Mouse (Mus musculus): ENCODE measurements around the gene Olfr78. TPM values are rescaled to one million over a fixed set of nuclear protein-coding genes. Genes with fewer than 3 reads are reported as not detected.

The Olfr78 gene
- 0.09 and 0.10 TPM in 2 replicates for polyA plus RNA-seq (2015; fragmentation: Nextera tagmentation; extraction: Ambion mirVana)

DNA sequence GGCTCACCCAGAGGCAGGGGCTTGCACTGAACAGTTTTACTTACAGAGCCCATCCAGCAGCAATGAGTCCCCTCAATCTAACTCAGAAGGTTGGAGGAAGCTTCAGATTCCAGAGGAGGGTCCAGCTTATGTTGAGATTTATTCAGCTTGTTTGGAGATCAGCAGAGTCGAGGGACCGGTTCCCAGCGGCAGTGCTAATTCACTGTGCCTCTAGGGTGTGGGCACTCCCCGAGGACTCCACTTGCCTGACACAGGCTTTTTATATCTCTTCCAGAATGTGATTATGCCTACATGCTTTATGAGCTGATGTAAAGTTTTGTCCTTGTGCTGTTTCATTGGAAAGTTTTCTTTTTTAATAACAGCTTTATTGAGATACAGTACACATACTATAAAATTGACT lies at the start of gene Olfr78, which contains the start of gene Olfr560:
Gene Olfr78 (minus strand): TSS at position 206 of the 400 bp plus-strand sequence.
Gene Olfr560 (minus strand): TSS at position 101 of the 400 bp plus-strand sequence.
- WGBS = 82% methylated on average over 4 of the region's 4 CpGs
- Histone ChIP-seq H3K4me1 (replicated peaks) (no peaks in the 10 kb centered on the region), H3K9me3 (no peaks in the 10 kb centered on the region), H3K4me3 (no peak within 1 kb of the TSS), H3K36me3 (no peaks in the 10 kb centered on the region), H3K4me2 (no peak within 1 kb of the TSS), H3K27ac (no peak within 1 kb of the TSS), H3K9ac (no peak within 1 kb of the TSS), H3K27me3 (no peaks in the 10 kb centered on the region)
- ATAC-seq (ENCODE audit: low FRiP score) = no peak

DNA sequence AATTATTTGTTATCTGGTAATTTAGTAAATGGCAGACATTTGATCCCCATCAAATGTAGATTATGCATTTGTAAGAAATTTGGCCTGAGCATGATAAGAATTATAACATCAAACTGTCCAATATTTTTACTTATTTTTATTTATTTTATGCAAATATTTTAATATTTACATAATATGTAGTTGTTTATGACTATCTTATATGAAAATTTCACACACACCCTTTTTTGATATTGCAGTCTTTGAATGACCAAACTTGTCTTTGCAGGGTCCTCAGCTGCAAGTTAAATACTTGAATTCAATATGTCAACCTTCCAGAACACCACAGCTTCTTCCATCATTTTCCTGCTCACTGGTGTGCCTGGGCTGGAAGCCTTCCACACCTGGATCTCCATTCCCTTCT lies 43.9 kb upstream of the Olfr78 start, which contains the start of gene Olfr564:
Gene Olfr564 (plus strand): TSS at position 301 of the 400 bp plus-strand sequence.
- Histone ChIP-seq H3K27ac (no peak within 1 kb of the TSS), H3K27me3 (no peaks in the 10 kb centered on the region), H3K4me2 (no peak within 1 kb of the TSS), H3K9ac (no peak within 1 kb of the TSS), H3K4me3 (no peak within 1 kb of the TSS), H3K4me1 (replicated peaks) (no peaks in the 10 kb centered on the region), H3K36me3 (no peaks in the 10 kb centered on the region), H3K9me3 (no peaks in the 10 kb centered on the region)
- no peak for ATAC-seq (ENCODE audit: low FRiP score)

DNA sequence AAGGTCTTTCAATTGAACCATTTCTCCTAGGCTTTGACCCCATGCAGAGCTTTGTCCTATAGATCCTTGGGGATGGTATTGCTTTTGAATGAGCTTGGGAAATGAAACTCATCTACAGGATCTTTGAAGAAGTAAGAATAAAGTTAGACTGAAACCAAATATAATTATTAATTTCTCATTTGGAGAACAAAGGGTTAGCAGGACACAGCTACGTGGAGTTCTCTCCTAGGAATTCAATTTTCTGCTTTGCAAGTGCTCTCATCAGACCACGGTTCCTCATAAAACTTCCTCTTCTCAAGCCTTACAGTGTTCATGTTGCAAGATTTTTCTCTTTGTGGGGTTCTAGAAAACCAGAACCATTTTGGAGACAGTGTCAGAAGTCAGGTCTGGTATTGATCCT lies 11.7 kb upstream of the Olfr78 start, which contains the start of gene Olfr561:
Gene Olfr561 (plus strand): TSS at position 301 of the 400 bp plus-strand sequence.
- Histone ChIP-seq H3K4me2 (no peak within 1 kb of the TSS), H3K27me3 (no peaks in the 10 kb centered on the region), H3K9ac (no peak within 1 kb of the TSS), H3K9me3 (no peaks in the 10 kb centered on the region), H3K27ac (no peak within 1 kb of the TSS), H3K4me3 (no peak within 1 kb of the TSS), H3K4me1 (replicated peaks) (no peaks in the 10 kb centered on the region), H3K36me3 (no peaks in the 10 kb centered on the region)
- 83% methylated on average over 2 of the region's 2 CpGs for WGBS
- no peak for ATAC-seq (ENCODE audit: low FRiP score)

DNA sequence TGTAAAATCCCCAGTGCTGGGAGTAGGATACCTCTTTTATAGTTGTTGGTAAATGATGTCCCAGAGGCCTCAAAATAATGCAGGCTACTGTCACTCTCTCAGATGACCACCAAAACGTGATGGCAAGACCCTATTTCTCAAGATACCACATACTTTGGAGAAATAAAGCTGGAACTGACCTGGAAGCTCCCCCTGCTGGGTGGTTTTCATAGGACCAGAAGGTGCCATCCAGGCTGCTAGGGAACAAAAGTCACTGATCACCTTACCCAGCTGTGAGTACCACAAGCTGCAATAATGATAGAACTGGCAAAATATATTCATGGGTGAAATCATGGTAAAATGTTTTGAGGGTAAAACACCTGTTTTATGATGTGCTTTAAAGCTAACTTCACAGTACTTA lies 7.2 kb downstream of the Olfr78 start:
- Histone ChIP-seq H3K27ac (no peak overlapping the region), H3K36me3 (no peaks in the 10 kb centered on the region), H3K27me3 (no peaks in the 10 kb centered on the region), H3K9me3 (no peaks in the 10 kb centered on the region), H3K4me3 (no peak overlapping the region), H3K4me2 (no peak overlapping the region), H3K9ac (no peak overlapping the region), H3K4me1 (replicated peaks) (no peaks in the 10 kb centered on the region)
- no peak for ATAC-seq (ENCODE audit: low FRiP score)
- 22% methylated on average over 1 of the region's 1 CpGs for WGBS

- Histone ChIP-seq H3K36me3 (no peaks in the 10 kb centered on the region), H3K27ac (no peak overlapping the region), H3K4me1 (replicated peaks) (no peaks in the 10 kb centered on the region), H3K4me3 (no peak overlapping the region), H3K9me3 (no peaks in the 10 kb centered on the region), H3K4me2 (no peak overlapping the region), H3K9ac (no peak overlapping the region), H3K27me3 (no peaks in the 10 kb centered on the region)
- ATAC-seq (ENCODE audit: low FRiP score) = no peak
- WGBS = 61% methylated on average over 2 of the region's 2 CpGs
Observed at GRCm38 (mm10) chr7:102737705-102738104, 21.6 kb downstream of the Olfr78 start.

DNA sequence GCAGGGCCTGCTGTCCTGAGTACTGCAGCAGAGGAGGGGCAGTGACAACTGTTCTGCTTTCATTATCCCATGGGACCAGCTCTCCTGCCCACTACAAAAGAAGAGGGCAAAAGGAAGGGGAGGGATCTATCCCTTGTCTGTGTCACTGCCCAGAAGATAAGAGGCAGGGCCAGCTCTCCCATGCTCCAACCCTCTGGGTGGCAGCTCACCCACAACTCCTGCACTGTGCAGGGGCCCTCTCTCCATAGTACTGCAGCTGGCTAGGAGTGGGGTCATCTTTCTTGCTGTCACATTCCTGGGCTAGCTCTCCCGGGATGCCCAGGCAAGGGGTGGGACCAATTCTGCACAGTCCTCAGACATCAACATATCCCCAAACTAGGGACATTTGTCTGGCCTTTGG lies 25.5 kb downstream of the Olfr78 start:
- Histone ChIP-seq H3K9ac (no peak overlapping the region), H3K4me2 (no peak overlapping the region), H3K9me3 (no peaks in the 10 kb centered on the region), H3K27ac (no peak overlapping the region), H3K4me1 (replicated peaks) (no peaks in the 10 kb centered on the region), H3K4me3 (no peak overlapping the region), H3K27me3 (no peaks in the 10 kb centered on the region), H3K36me3 (no peaks in the 10 kb centered on the region)
- no peak for ATAC-seq (ENCODE audit: low FRiP score)
- 50% methylated on average over 1 of the region's 1 CpGs for WGBS

- no peak within 1 kb of the TSS for H3K4me2 ChIP-seq
- no peaks in the 10 kb centered on the region for H3K36me3 ChIP-seq
- H3K9ac ChIP-seq = no peak within 1 kb of the TSS
- no peaks in the 10 kb centered on the region for H3K27me3 ChIP-seq
- H3K4me1 ChIP-seq (replicated peaks) = no peaks in the 10 kb centered on the region
- no peak within 1 kb of the TSS for H3K27ac ChIP-seq
- no peak for ATAC-seq (ENCODE audit: low FRiP score)
- H3K9me3 ChIP-seq = no peaks in the 10 kb centered on the region
- no peak within 1 kb of the TSS for H3K4me3 ChIP-seq
Observed at GRCm38 (mm10) chr7:102727391-102727790, 31.9 kb downstream of the Olfr78 start, which contains the start of gene Olfr559. Gene Olfr559 (minus strand): TSS chr7:102727491.

GRCm38 (mm10) chr7:102718970-102719369 lies 40.3 kb downstream of the Olfr78 start, which contains the start of gene Olfr33:
Gene Olfr33 (minus strand): TSS chr7:102719070.
- Histone ChIP-seq H3K4me1 (replicated peaks) (no peaks in the 10 kb centered on the region), H3K9me3 (no peaks in the 10 kb centered on the region), H3K4me2 (no peak within 1 kb of the TSS), H3K27ac (no peak within 1 kb of the TSS), H3K4me3 (no peak within 1 kb of the TSS), H3K27me3 (no peaks in the 10 kb centered on the region), H3K36me3 (no peaks in the 10 kb centered on the region), H3K9ac (no peak within 1 kb of the TSS)
- 41% methylated on average over 1 of the region's 1 CpGs for WGBS
- no peak for ATAC-seq (ENCODE audit: low FRiP score)

GRCm38 (mm10) chr7:102701915-102702314 lies 57.4 kb downstream of the Olfr78 start, which contains the start of gene Olfr558:
Gene Olfr558 (plus strand): TSS chr7:102702215.
- Histone ChIP-seq H3K4me1 (replicated peaks) (no peaks in the 10 kb centered on the region), H3K36me3 (no peaks in the 10 kb centered on the region), H3K27me3 (no peaks in the 10 kb centered on the region), H3K27ac (no peak within 1 kb of the TSS), H3K9me3 (no peaks in the 10 kb centered on the region), H3K4me2 (no peak within 1 kb of the TSS), H3K4me3 (no peak within 1 kb of the TSS), H3K9ac (no peak within 1 kb of the TSS)
- ATAC-seq (ENCODE audit: low FRiP score) = no peak

DNA sequence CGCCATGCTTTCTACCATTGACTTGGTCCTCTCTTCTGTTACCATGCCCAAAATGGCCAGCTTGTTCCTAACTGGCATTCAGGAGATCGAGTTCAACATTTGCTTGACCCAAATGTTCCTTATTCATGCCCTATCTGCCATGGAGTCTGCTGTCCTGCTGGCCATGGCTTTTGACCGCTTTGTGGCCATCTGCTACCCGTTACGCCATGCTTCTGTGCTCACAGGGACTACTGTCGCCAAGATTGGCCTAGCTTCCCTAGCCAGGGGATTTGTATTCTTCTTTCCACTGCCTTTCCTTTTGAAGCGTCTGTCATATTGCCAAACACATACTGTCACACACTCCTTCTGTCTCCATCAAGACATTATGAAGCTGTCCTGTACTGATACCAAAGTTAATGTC lies 60.8 kb downstream of the Olfr78 start:
- H3K27ac ChIP-seq = no peak overlapping the region
- H3K27me3 ChIP-seq = no peaks in the 10 kb centered on the region
- H3K9ac ChIP-seq = no peak overlapping the region
- no peak overlapping the region for H3K4me2 ChIP-seq
- no peaks in the 10 kb centered on the region for H3K9me3 ChIP-seq
- ATAC-seq (ENCODE audit: low FRiP score) = no peak
- WGBS = 92% methylated on average over 7 of the region's 7 CpGs
- H3K4me3 ChIP-seq = no peak overlapping the region
- H3K36me3 ChIP-seq = no peaks in the 10 kb centered on the region
- no peaks in the 10 kb centered on the region for H3K4me1 ChIP-seq (replicated peaks)

DNA sequence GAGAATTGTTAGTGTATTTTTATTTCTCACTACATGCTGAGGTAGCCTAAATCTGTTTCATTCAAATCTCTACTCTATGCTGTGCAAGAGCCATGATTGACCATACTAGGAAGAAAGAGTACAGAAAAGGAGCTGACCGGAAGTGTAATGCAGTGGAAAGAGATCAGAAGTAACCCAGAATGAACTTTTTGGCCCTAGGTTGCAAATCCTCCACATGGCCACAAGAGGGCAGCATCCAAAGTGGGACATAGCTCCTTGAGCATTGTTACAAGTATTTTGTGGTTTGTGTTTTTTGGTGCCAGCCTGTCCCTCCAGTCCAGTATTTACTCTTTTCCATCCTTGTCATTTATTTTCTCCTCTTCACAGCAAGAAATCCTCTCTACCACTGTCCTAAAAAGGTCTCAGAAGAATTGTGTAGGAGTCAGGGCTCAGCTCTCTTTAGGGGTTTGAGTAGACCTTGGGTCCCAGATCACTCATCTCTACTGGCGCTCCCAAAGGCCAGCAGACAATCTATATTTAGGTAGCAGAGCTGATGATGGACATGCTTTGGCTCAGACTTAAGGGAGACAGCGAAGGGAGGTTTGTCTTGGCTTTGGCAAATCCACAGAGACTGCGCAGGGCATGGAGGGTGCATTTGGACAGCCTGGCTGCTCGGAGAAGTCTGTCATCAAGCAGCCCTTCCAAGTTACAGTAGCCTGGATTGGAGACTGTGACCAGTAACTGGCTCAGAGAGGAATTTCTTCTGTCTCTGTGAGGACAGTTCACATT lies 63.7 kb downstream of the Olfr78 start, which contains the start of gene Olfr557:
Gene Olfr557 (plus strand): TSS at position 553 of the 768 bp plus-strand sequence.
- 86% methylated on average over 5 of the region's 5 CpGs for WGBS
- Histone ChIP-seq H3K9ac (no peak within 1 kb of the TSS), H3K4me2 (no peak within 1 kb of the TSS), H3K4me1 (replicated peaks) (no peaks in the 10 kb centered on the region), H3K27me3 (no peaks in the 10 kb centered on the region), H3K9me3 (no peaks in the 10 kb centered on the region), H3K4me3 (no peak within 1 kb of the TSS), H3K36me3 (no peaks in the 10 kb centered on the region), H3K27ac (no peak within 1 kb of the TSS)
- no peak for ATAC-seq (ENCODE audit: low FRiP score)
